Mouse (Mus musculus) testis, postnatal 10 days (tissue): ENCODE results near the gene Epha8.

Source experiments
- DNase-seq: peaks from one replicate; pipeline ENCODE4 v3.0.0; 2021; ENCODE audit warnings: low spot score

The Epha8 gene

GRCm38 (mm10) chr4:136904767-136905539 lies 51.7 kb downstream of the Epha8 start:
- DNase-seq, result no peak

GRCm38 (mm10) chr4:136899154-136899553 lies 57.5 kb downstream of the Epha8 start:
- DNase-seq, result no peak

- no peak for DNase-seq
Measured at GRCm38 (mm10) chr4:136898637-136899036, 58.0 kb downstream of the Epha8 start, which contains the start of gene C1qa. TSS of gene C1qa (minus strand) at chr4:136898803.

- DNase-seq, result no peak
Measured at GRCm38 (mm10) chr4:136898084-136898598, 58.5 kb downstream of the Epha8 start.

- no peak for DNase-seq
Measured at GRCm38 (mm10) chr4:136896461-136896860, 60.2 kb downstream of the Epha8 start.

GRCm38 (mm10) chr4:136895861-136896260 lies 60.8 kb downstream of the Epha8 start:
- no peak for DNase-seq

GRCm38 (mm10) chr4:136894821-136895220 lies 61.8 kb downstream of the Epha8 start:
- no peak for DNase-seq

GRCm38 (mm10) chr4:136893691-136894543 lies 62.7 kb downstream of the Epha8 start:
- peak; percentile 72 for DNase-seq

GRCm38 (mm10) chr4:136892811-136893210 lies 63.8 kb downstream of the Epha8 start, which contains the start of gene C1qc:
TSS of gene C1qc (minus strand) at chr4:136893065.
- DNase-seq, result no peak

- DNase-seq, result no peak
Measured at GRCm38 (mm10) chr4:136892371-136892770, 64.2 kb downstream of the Epha8 start.

- no peak for DNase-seq
Measured at GRCm38 (mm10) chr4:136891115-136891514, 65.5 kb downstream of the Epha8 start.

- no peak for DNase-seq
Measured at GRCm38 (mm10) chr4:136889981-136890380, 66.6 kb downstream of the Epha8 start.

- DNase-seq, result no peak
Measured at GRCm38 (mm10) chr4:136887714-136888113, 68.9 kb downstream of the Epha8 start.

- DNase-seq, result no peak
Measured at GRCm38 (mm10) chr4:136886101-136886500, 70.5 kb downstream of the Epha8 start, which contains the start of gene C1qb. TSS of gene C1qb (minus strand) at chr4:136886187.
